Mouse (Mus musculus) bone marrow, adult 2 months (tissue): Measurements from ENCODE around the gene Prr7. TPM values are rescaled to one million over a fixed set of nuclear protein-coding genes. Genes with fewer than 3 reads are reported as not detected.

ENCODE experiments used
- H3K27ac ChIP-seq: fragments of 200-500 bp; 2 replicates; pipeline ENCODE4 v1.5.1; 2012; ENCODE audit warnings: low read depth, mild to moderate bottlenecking, control low read depth, inconsistent platforms, low read length; ENCODE audit not compliant: control insufficient read depth, poor library complexity, insufficient read depth
- H3K4me1 ChIP-seq: fragments of 200-500 bp; 2 replicates; pipeline ENCODE4 v1.6.1; 2011; ENCODE audit warnings: low read length; ENCODE audit not compliant: control insufficient read depth, insufficient read depth
- H3K4me3 ChIP-seq: fragments of 200-500 bp; replicated peaks from 2 replicates; pipeline ENCODE3; 2011; ENCODE audit warnings: mild to moderate bottlenecking, low read depth, low read length, control low read depth; ENCODE audit not compliant: control insufficient read depth
- CTCF ChIP-seq: fragments of 200-500 bp; IDR thresholded peaks from 2 replicates; pipeline ENCODE4 v1.5.1; 2011; ENCODE audit warnings: low read length, control low read depth; ENCODE audit not compliant: control insufficient read depth, insufficient read depth
- POLR2A ChIP-seq: fragments of 200-500 bp; IDR thresholded peaks from 2 replicates; pipeline ENCODE4 v1.6.1; 2011; ENCODE audit warnings: low read depth, mild to moderate bottlenecking, control low read depth, low read length, borderline replicate concordance; ENCODE audit not compliant: control insufficient read depth
- WGBS: fragments of 180-500 bp; shearing (Covaris S2); methylation state at CpG from one replicate; pipeline ENCODE4 v1.1.7; 2018; 5-methylcytosine and 5-hydroxymethylcytosine counted together
- polyA plus RNA-seq: library from polyadenylated mRNA; stranded (reverse); fragments of >200 nt; gene quantifications from 2 replicates; pipeline ENCODE4 v1.2.4, GENCODE M21; 2011; ENCODE audit warnings: low replicate concordance; ENCODE audit not compliant: missing spikeins, insufficient read depth, insufficient read length

The Prr7 gene
- polyA plus RNA-seq, 1 experiment: 4.1 TPM

- H3K4me3 ChIP-seq: peak overlapping the region; percentile 16
- peaks cover 6% of the 10 kb centered on the region for H3K4me1 ChIP-seq
- 26% methylated on average over 6 of the region's 6 CpGs for WGBS
- H3K27ac ChIP-seq: peak overlapping the region; percentile 78
- TF ChIP-seq POLR2A: no peak; the same call in 1 of the 2 replicates
- peak; percentile 18; the same call in 1 of the 2 replicates for TF ChIP-seq CTCF
Observed at GRCm38 (mm10) chr13:55510668-55511491, 46.8 kb downstream of the Prr7 start.

- peaks cover 6% of the 10 kb centered on the region for H3K4me1 ChIP-seq
- WGBS: 61% methylated on average over 5 of the region's 5 CpGs
Observed at GRCm38 (mm10) chr13:55511492-55511861, 47.4 kb downstream of the Prr7 start.

GRCm38 (mm10) chr13:55512379-55513031 is 48.4 kb downstream of the Prr7 start:
- no peak for TF ChIP-seq CTCF
- peak overlapping the region; percentile 86 for H3K4me3 ChIP-seq
- peaks cover 6% of the 10 kb centered on the region for H3K4me1 ChIP-seq
- 6% methylated on average over 25 of the region's 25 CpGs for WGBS
- H3K27ac ChIP-seq: no peak overlapping the region; the same call in none of the 2 replicates

More at GRCm38 (mm10) chr13:55511492-55511861, 47.4 kb downstream of the Prr7 start:
- Histone ChIP-seq H3K27ac (peak overlapping the region; percentile 78), H3K4me3 (peak overlapping the region; percentile 38)
- no peak for TF ChIP-seq CTCF
- no peak for TF ChIP-seq POLR2A

GRCm38 (mm10) chr13:55513111-55513748 is 49.2 kb downstream of the Prr7 start, which contains the start of gene Pdlim7:
Pdlim7 (minus strand) TSS chr13:55513676.
- H3K4me3 ChIP-seq: peak within 1 kb of the TSS; percentile 86
- H3K27ac ChIP-seq: peak within 1 kb of the TSS; percentile 72
- peaks cover 6% of the 10 kb centered on the region for H3K4me1 ChIP-seq
- under 1% methylated on average over 55 of the region's 55 CpGs for WGBS
- TF ChIP-seq CTCF (peak; percentile 85), POLR2A (peak; percentile 92; the same call in 1 of the 2 replicates)

- WGBS: 31% methylated on average over 9 of the region's 9 CpGs
- H3K4me1 ChIP-seq: peaks cover 6% of the 10 kb centered on the region
- no peak overlapping the region for H3K27ac ChIP-seq
- TF ChIP-seq POLR2A: no peak
- TF ChIP-seq CTCF: no peak
- H3K4me3 ChIP-seq: no peak overlapping the region
Observed at GRCm38 (mm10) chr13:55513828-55514227, 49.8 kb downstream of the Prr7 start.

GRCm38 (mm10) chr13:55516955-55517354 is 52.9 kb downstream of the Prr7 start:
- no peak overlapping the region for H3K4me3 ChIP-seq
- no peaks in the 10 kb centered on the region; the same call in 1 of the 2 replicates for H3K4me1 ChIP-seq
- no peak overlapping the region for H3K27ac ChIP-seq
- 2% methylated on average over 5 of the region's 5 CpGs for WGBS
- peak; percentile 96 for TF ChIP-seq CTCF
- TF ChIP-seq POLR2A: no peak

- WGBS: 9% methylated on average over 4 of the region's 4 CpGs
Observed at GRCm38 (mm10) chr13:55519606-55520005, 55.5 kb downstream of the Prr7 start.

GRCm38 (mm10) chr13:55522730-55523129 is 58.7 kb downstream of the Prr7 start:
- TF ChIP-seq POLR2A (no peak), CTCF (no peak)
- WGBS: 80% methylated on average over 8 of the region's 8 CpGs
- H3K27ac ChIP-seq: no peak overlapping the region
- H3K4me1 ChIP-seq: peaks cover 5% of the 10 kb centered on the region; the same call in 1 of the 2 replicates
- H3K4me3 ChIP-seq: no peak overlapping the region

More at GRCm38 (mm10) chr13:55519606-55520005, 55.5 kb downstream of the Prr7 start:
- Histone ChIP-seq H3K4me3 (no peak overlapping the region), H3K27ac (no peak overlapping the region), H3K4me1 (no peaks in the 10 kb centered on the region)
- no peak for TF ChIP-seq POLR2A
- TF ChIP-seq CTCF: no peak

Other genes starting within 250 kb of the Prr7 start
- gene Prelid1, start 143.8 kb upstream of the Prr7 start, polyA plus RNA-seq: 74.2 and 109 TPM in 2 replicates
- gene Rab24, start 142.3 kb upstream of the Prr7 start, polyA plus RNA-seq: 119 and 194 TPM in 2 replicates
- 46.2 and 59.0 TPM in 2 replicates for gene Mxd3, start 134.4 kb upstream of the Prr7 start, polyA plus RNA-seq
- 31.3 and 50.1 TPM in 2 replicates for gene Lman2, start 101.5 kb upstream of the Prr7 start, polyA plus RNA-seq
- gene Rgs14, start 94.5 kb upstream of the Prr7 start, polyA plus RNA-seq: 20.6 and 51.6 TPM in 2 replicates
- gene Slc34a1, start 66.1 kb upstream of the Prr7 start, polyA plus RNA-seq: 6.7 TPM in 1 of 2 replicates, not detected in the other
- gene Pfn3, start 49.0 kb upstream of the Prr7 start, polyA plus RNA-seq: not detected in 2 replicates
- 1.3 TPM in 2 replicates for gene F12, start 37.5 kb upstream of the Prr7 start, polyA plus RNA-seq
- 64.8 and 109 TPM in 2 replicates for gene Grk6, start 19.2 kb upstream of the Prr7 start, polyA plus RNA-seq
- 2.2 and 3.5 TPM in 2 replicates for gene Dbn1, start 23.8 kb downstream of the Prr7 start, polyA plus RNA-seq
- gene Pdlim7, start 49.4 kb downstream of the Prr7 start, polyA plus RNA-seq: 21.9 and 89.6 TPM in 2 replicates
- 80.8 and 191 TPM in 2 replicates for gene Dok3, start 65.0 kb downstream of the Prr7 start, polyA plus RNA-seq
- 21.4 and 40.3 TPM in 2 replicates for gene Ddx41, start 72.4 kb downstream of the Prr7 start, polyA plus RNA-seq
- 104 and 152 TPM in 2 replicates for gene Fam193b, start 106.9 kb downstream of the Prr7 start, polyA plus RNA-seq
- 35.1 and 73.6 TPM in 2 replicates for gene Tmed9, start 109.5 kb downstream of the Prr7 start, polyA plus RNA-seq
- 7.4 and 10.9 TPM in 2 replicates for gene B4galt7, start 135.6 kb downstream of the Prr7 start, polyA plus RNA-seq
- gene Caml, start 158.7 kb downstream of the Prr7 start, polyA plus RNA-seq: 26.9 TPM in 2 replicates
- gene Ddx46, start 170.8 kb downstream of the Prr7 start, polyA plus RNA-seq: 33.6 and 56.7 TPM in 2 replicates
- 10.9 and 13.9 TPM in 2 replicates for gene B230219D22Rik, start 228.9 kb downstream of the Prr7 start, polyA plus RNA-seq